Mouse (Mus musculus) lung, postnatal 10 days (tissue): ENCODE measurements around the gene Ccdc157.
"Not testable (repeated sequence)": the region's sequence is repeated elsewhere in the genome, so short reads cannot be mapped to it uniquely, and the experiment has no call there.

Source experiments
- DNase-seq: peaks from one replicate; pipeline ENCODE4 v3.0.0; 2021

Ccdc157 gene

GRCm38 (mm10) chr11:4123922-4124321, 36.2 kb downstream of the Ccdc157 start:
- peak; percentile 69 for DNase-seq

GRCm38 (mm10) chr11:4122742-4123579, 37.1 kb downstream of the Ccdc157 start, which contains the start of gene Sec14l2:
TSS of gene Sec14l2 (minus strand) at chr11:4123415.
- DNase-seq: peak; percentile 54

GRCm38 (mm10) chr11:4122226-4122625, 37.9 kb downstream of the Ccdc157 start:
- no peak for DNase-seq

- DNase-seq: no peak
These were observed 38.4 kb downstream of the Ccdc157 start for GRCm38 (mm10) chr11:4121691-4122090.

GRCm38 (mm10) chr11:4119635-4120034, 40.5 kb downstream of the Ccdc157 start:
- no peak for DNase-seq

GRCm38 (mm10) chr11:4118081-4118921, 41.8 kb downstream of the Ccdc157 start:
- peak; percentile 84 for DNase-seq

GRCm38 (mm10) chr11:4117372-4118071, 42.6 kb downstream of the Ccdc157 start:
- DNase-seq: no peak

- DNase-seq: peak; percentile 21
These were observed 43.5 kb downstream of the Ccdc157 start for GRCm38 (mm10) chr11:4116458-4117141.

GRCm38 (mm10) chr11:4115407-4115806, 44.7 kb downstream of the Ccdc157 start:
- DNase-seq: no peak

GRCm38 (mm10) chr11:4114541-4114940, 45.6 kb downstream of the Ccdc157 start:
- DNase-seq: not testable (repeated sequence)

GRCm38 (mm10) chr11:4113970-4114369, 46.1 kb downstream of the Ccdc157 start:
- no peak for DNase-seq

- DNase-seq: no peak
These were observed 46.6 kb downstream of the Ccdc157 start for GRCm38 (mm10) chr11:4113496-4113895.

GRCm38 (mm10) chr11:4112861-4113260, 47.2 kb downstream of the Ccdc157 start:
- no peak for DNase-seq

GRCm38 (mm10) chr11:4112033-4112432, 48.1 kb downstream of the Ccdc157 start:
- DNase-seq: no peak

GRCm38 (mm10) chr11:4108691-4109090, 51.4 kb downstream of the Ccdc157 start:
- no peak for DNase-seq

GRCm38 (mm10) chr11:4107901-4108300, 52.2 kb downstream of the Ccdc157 start:
- not testable (repeated sequence) for DNase-seq

GRCm38 (mm10) chr11:4105444-4105843, 54.6 kb downstream of the Ccdc157 start:
- no peak for DNase-seq

GRCm38 (mm10) chr11:4104989-4105388, 55.1 kb downstream of the Ccdc157 start:
- no peak for DNase-seq

- DNase-seq: no peak
These were observed 56.6 kb downstream of the Ccdc157 start for GRCm38 (mm10) chr11:4103522-4103921.

GRCm38 (mm10) chr11:4101851-4102250, 58.2 kb downstream of the Ccdc157 start:
- DNase-seq: no peak

GRCm38 (mm10) chr11:4099447-4099846, 60.6 kb downstream of the Ccdc157 start:
- no peak for DNase-seq

GRCm38 (mm10) chr11:4098816-4099215, 61.3 kb downstream of the Ccdc157 start:
- no peak for DNase-seq
